Mouse (Mus musculus) C2C12 (cell line): ENCODE data around the gene H2-T3.

Experiments
- CEBPB ChIP-seq: IDR thresholded peaks from one replicate; pipeline ENCODE4 v1.6.1; 2011; ENCODE audit warnings: low read depth, mild to moderate bottlenecking, control low read depth, moderate library complexity
- CTCF ChIP-seq: IDR thresholded peaks from one replicate; pipeline ENCODE4 v1.5.1; 2011; ENCODE audit not compliant: control insufficient read depth, insufficient read depth, insufficient read length
- FOSL1 ChIP-seq: IDR thresholded peaks from one replicate; pipeline ENCODE4 v1.8.0; 2011; ENCODE audit warnings: mild to moderate bottlenecking, low read length; ENCODE audit not compliant: poor library complexity, insufficient read depth, severe bottlenecking
- MAX ChIP-seq: IDR thresholded peaks from one replicate; pipeline ENCODE4 v1.6.1; 2011; ENCODE audit warnings: mild to moderate bottlenecking, control low read depth
- MYOG ChIP-seq: IDR thresholded peaks from one replicate; pipeline ENCODE4 v1.6.1; 2011; ENCODE audit not compliant: control insufficient read depth, insufficient read length; ENCODE audit errors: extremely low read depth
- USF1 ChIP-seq: IDR thresholded peaks from one replicate; pipeline ENCODE4 v1.6.1; 2011; ENCODE audit warnings: low read depth, mild to moderate bottlenecking, control low read depth, moderate library complexity

GRCm38 (mm10) chr17:36189491-36190168, 457 bp downstream of the H2-T3 start:
- TF ChIP-seq CTCF: no peak
- no peak for TF ChIP-seq USF1
- no peak for TF ChIP-seq MYOG
- no peak for TF ChIP-seq MAX
- TF ChIP-seq CEBPB: no peak
- TF ChIP-seq FOSL1: no peak
